Mouse (Mus musculus): ENCODE results near the gene Lcp1. TPM values are rescaled to one million over a fixed set of nuclear protein-coding genes. Genes with fewer than 3 reads are reported as not detected.
A peak's percentile ranks its signal among the peaks of the same experiment; 100 is the strongest.

The Lcp1 gene
- polyA plus RNA-seq, 1 experiment: 71.2 TPM

GRCm38 (mm10) chr14:75174731-75175555 is 44.0 kb downstream of the Lcp1 start:
- Histone ChIP-seq H3K36me3 (ENCODE audit: control insufficient read depth, insufficient read depth, low read length) (no peaks in the 10 kb centered on the region), H3K4me3 (ENCODE audit: control insufficient read depth, insufficient read depth, low read length) (no peak overlapping the region), H3K27ac (ENCODE audit: control insufficient read depth, insufficient read depth, low read length) (peak overlapping the region; percentile 87), H3K4me1 (replicated peaks; ENCODE audit: control insufficient read depth, insufficient read depth, low read length) (peaks cover 30% of the 10 kb centered on the region), H3K27me3 (ENCODE audit: control insufficient read depth, insufficient read depth, low read length) (no peaks in the 10 kb centered on the region)
- no peak for TF ChIP-seq POLR2A (IDR thresholded peaks at IDR 0.05; ENCODE audit: control insufficient read depth, extremely low read depth, insufficient read depth, low read length, poor library complexity)
- no peak for TF ChIP-seq CTCF (IDR thresholded peaks at IDR 0.05; ENCODE audit: borderline replicate concordance, control insufficient read depth, extremely low read depth, insufficient read depth, low read length, poor library complexity)
- 6% methylated on average over 9 of the region's 9 CpGs for WGBS
- DNase-seq: peak; percentile 57

- Histone ChIP-seq H3K4me3 (ENCODE audit: control insufficient read depth, insufficient read depth, low read length) (no peak overlapping the region), H3K27me3 (ENCODE audit: control insufficient read depth, insufficient read depth, low read length) (no peaks in the 10 kb centered on the region), H3K4me1 (replicated peaks; ENCODE audit: control insufficient read depth, insufficient read depth, low read length) (peaks cover 34% of the 10 kb centered on the region), H3K36me3 (ENCODE audit: control insufficient read depth, insufficient read depth, low read length) (no peaks in the 10 kb centered on the region), H3K27ac (ENCODE audit: control insufficient read depth, insufficient read depth, low read length) (peak overlapping the region; percentile 87)
- WGBS: 53% methylated on average over 7 of the region's 7 CpGs
- DNase-seq: no peak
- TF ChIP-seq CTCF (IDR thresholded peaks at IDR 0.05; ENCODE audit: borderline replicate concordance, control insufficient read depth, extremely low read depth, insufficient read depth, low read length, poor library complexity): no peak
- TF ChIP-seq POLR2A (IDR thresholded peaks at IDR 0.05; ENCODE audit: control insufficient read depth, extremely low read depth, insufficient read depth, low read length, poor library complexity): no peak
Measured at GRCm38 (mm10) chr14:75175781-75176180, 44.9 kb downstream of the Lcp1 start.

- Histone ChIP-seq H3K27me3 (ENCODE audit: control insufficient read depth, insufficient read depth, low read length) (no peaks in the 10 kb centered on the region), H3K36me3 (ENCODE audit: control insufficient read depth, insufficient read depth, low read length) (no peaks in the 10 kb centered on the region), H3K27ac (ENCODE audit: control insufficient read depth, insufficient read depth, low read length) (peak overlapping the region; percentile 87), H3K4me1 (replicated peaks; ENCODE audit: control insufficient read depth, insufficient read depth, low read length) (peaks cover 35% of the 10 kb centered on the region), H3K4me3 (ENCODE audit: control insufficient read depth, insufficient read depth, low read length) (peak overlapping the region; percentile 41)
- DNase-seq: peak; percentile 64
- WGBS: 14% methylated on average over 4 of the region's 4 CpGs
- peak; percentile 46; the same call in 1 of the 2 replicates for TF ChIP-seq POLR2A (IDR thresholded peaks at IDR 0.05; ENCODE audit: control insufficient read depth, extremely low read depth, insufficient read depth, low read length, poor library complexity)
- no peak for TF ChIP-seq CTCF (IDR thresholded peaks at IDR 0.05; ENCODE audit: borderline replicate concordance, control insufficient read depth, extremely low read depth, insufficient read depth, low read length, poor library complexity)
Measured at GRCm38 (mm10) chr14:75176425-75177045, 45.6 kb downstream of the Lcp1 start.

GRCm38 (mm10) chr14:75177400-75177799 is 46.5 kb downstream of the Lcp1 start:
- no peaks in the 10 kb centered on the region for H3K27me3 ChIP-seq (ENCODE audit: control insufficient read depth, insufficient read depth, low read length)
- no peak for DNase-seq
- H3K4me1 ChIP-seq (replicated peaks; ENCODE audit: control insufficient read depth, insufficient read depth, low read length): peaks cover 35% of the 10 kb centered on the region
- H3K4me3 ChIP-seq (ENCODE audit: control insufficient read depth, insufficient read depth, low read length): no peak overlapping the region
- TF ChIP-seq POLR2A (IDR thresholded peaks at IDR 0.05; ENCODE audit: control insufficient read depth, extremely low read depth, insufficient read depth, low read length, poor library complexity) (no peak), CTCF (IDR thresholded peaks at IDR 0.05; ENCODE audit: borderline replicate concordance, control insufficient read depth, extremely low read depth, insufficient read depth, low read length, poor library complexity) (no peak)
- no peaks in the 10 kb centered on the region for H3K36me3 ChIP-seq (ENCODE audit: control insufficient read depth, insufficient read depth, low read length)
- WGBS: under 1% methylated on average over 3 of the region's 3 CpGs
- H3K27ac ChIP-seq (ENCODE audit: control insufficient read depth, insufficient read depth, low read length): peak overlapping the region; percentile 48; the same call in 1 of the 2 replicates

GRCm38 (mm10) chr14:75178384-75178793 is 47.5 kb downstream of the Lcp1 start:
- Histone ChIP-seq H3K27me3 (ENCODE audit: control insufficient read depth, insufficient read depth, low read length) (no peaks in the 10 kb centered on the region), H3K4me3 (ENCODE audit: control insufficient read depth, insufficient read depth, low read length) (peak overlapping the region; percentile 70), H3K27ac (ENCODE audit: control insufficient read depth, insufficient read depth, low read length) (peak overlapping the region; percentile 97), H3K36me3 (ENCODE audit: control insufficient read depth, insufficient read depth, low read length) (no peaks in the 10 kb centered on the region), H3K4me1 (replicated peaks; ENCODE audit: control insufficient read depth, insufficient read depth, low read length) (peaks cover 36% of the 10 kb centered on the region)
- TF ChIP-seq CTCF (IDR thresholded peaks at IDR 0.05; ENCODE audit: borderline replicate concordance, control insufficient read depth, extremely low read depth, insufficient read depth, low read length, poor library complexity): no peak
- TF ChIP-seq POLR2A (IDR thresholded peaks at IDR 0.05; ENCODE audit: control insufficient read depth, extremely low read depth, insufficient read depth, low read length, poor library complexity): peak; percentile 73; the same call in 1 of the 2 replicates
- WGBS: 3% methylated on average over 14 of the region's 14 CpGs
- peak; percentile 80 for DNase-seq

DNA sequence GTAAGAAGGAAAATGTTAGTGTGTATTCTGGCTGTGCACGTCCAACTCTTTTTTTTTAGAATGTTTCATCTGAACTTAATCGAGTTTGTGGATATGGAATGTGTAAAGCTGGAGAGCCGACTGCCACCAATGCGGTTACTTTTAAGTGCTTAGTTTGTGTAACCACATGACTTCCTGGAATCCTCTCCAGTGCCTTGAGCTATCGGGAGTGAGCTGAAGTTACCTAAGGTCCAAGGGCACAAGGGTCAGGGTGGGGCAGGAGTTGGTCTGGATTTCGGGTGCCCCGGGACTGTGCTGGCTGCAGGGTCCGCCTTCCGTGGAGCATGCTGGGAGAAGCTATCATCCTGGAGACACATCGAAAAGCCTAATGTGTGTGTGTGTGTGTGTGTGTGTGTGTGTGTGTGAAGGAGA is 47.9 kb downstream of the Lcp1 start:
- 2% methylated on average over 10 of the region's 10 CpGs for WGBS
- Histone ChIP-seq H3K27ac (ENCODE audit: control insufficient read depth, insufficient read depth, low read length) (peak overlapping the region; percentile 97), H3K4me3 (ENCODE audit: control insufficient read depth, insufficient read depth, low read length) (peak overlapping the region; percentile 70), H3K4me1 (replicated peaks; ENCODE audit: control insufficient read depth, insufficient read depth, low read length) (peaks cover 35% of the 10 kb centered on the region), H3K36me3 (ENCODE audit: control insufficient read depth, insufficient read depth, low read length) (no peaks in the 10 kb centered on the region), H3K27me3 (ENCODE audit: control insufficient read depth, insufficient read depth, low read length) (no peaks in the 10 kb centered on the region)
- TF ChIP-seq POLR2A (IDR thresholded peaks at IDR 0.05; ENCODE audit: control insufficient read depth, extremely low read depth, insufficient read depth, low read length, poor library complexity) (no peak), CTCF (IDR thresholded peaks at IDR 0.05; ENCODE audit: borderline replicate concordance, control insufficient read depth, extremely low read depth, insufficient read depth, low read length, poor library complexity) (no peak)
- DNase-seq: peak; percentile 65
